Mouse (Mus musculus) cerebellum, adult 18-20 months (tissue): ENCODE data around the gene Llgl1.
A peak's percentile ranks its signal among the peaks of the same experiment; 100 is the strongest.

Source experiments
- DNase-seq, 2 experiments: peaks; one replicate each; pipeline ENCODE4 v3.0.0; 2021

Llgl1 gene

DNA sequence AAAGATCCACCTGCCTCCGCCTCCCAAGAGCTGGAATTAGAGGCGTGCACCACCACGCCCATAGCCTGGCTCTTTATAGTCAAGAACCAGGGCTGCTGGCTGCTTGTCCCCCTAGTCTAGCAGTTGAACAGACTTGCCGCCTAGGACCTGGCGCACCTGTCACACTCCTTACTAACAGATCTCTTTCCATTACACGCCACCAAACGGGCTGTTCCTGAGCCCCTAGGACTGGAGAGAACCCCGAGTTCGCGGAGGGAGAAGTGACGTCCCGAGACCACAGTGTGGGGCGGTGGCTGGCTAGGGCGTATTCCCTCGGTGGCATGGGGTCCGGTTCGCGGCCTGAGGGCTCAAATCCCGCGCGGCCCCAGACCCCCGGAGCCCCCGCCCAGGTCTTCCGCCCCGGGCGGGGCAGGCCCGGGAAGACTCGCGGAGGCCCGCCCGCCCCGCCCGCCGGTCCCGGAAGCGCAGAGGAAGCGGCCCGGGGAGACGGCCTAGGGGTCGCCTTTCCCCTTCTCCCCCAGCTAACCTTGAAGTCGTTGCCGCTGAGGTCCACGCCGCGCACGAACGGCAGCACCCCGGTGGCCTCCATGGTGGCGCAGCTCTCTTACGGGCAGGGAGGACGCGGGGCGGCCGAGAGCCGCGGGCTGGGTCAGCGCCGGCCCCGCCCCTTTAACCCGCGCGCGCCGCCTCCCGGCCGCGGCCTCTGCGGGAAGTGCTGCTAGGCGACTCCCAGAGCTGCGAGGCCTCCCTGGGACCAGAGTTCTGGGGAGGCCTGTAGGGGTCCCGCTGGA, 27.3 kb downstream of the Llgl1 start, which contains the start of gene Flii:
Gene Flii (minus strand): TSS at position 663 of the 791 bp plus-strand sequence.
- DNase-seq, result peak; percentile 81 to 90

DNA sequence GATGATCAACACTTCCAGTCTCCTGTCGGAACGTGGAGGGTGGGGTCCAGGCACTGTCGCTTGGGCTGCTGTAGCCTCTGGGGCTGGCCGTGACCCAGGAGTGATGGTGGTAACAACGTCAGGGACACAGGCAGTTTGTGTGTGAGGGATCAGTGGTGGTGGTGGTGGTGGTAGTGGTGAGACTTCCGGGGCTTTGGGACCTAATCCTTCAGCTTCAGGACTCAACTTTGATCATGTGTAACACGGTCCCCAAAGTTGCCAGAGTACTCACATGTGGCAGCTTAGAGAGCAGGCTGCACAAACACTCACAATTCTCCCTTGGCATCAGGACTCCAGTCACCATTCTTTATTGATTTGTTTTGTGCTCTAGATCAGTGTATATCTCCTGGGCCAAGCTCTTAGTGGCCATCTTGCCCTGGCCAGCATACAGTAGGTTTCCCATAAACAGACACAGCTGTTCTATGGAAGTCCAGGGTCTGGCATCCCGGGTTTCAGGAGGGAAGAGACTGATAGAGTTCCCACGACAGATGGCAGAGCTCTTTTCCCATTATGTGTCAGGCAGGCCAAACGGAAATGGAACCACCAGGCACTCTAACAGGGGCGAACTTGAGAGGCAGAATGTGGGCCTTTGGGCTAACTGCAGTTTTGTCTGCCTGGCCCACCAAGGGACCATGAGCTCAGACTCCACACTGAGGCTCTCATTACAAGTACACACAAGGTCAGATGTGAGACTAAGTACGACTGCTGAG, 28.0 kb downstream of the Llgl1 start:
- peak in 1 of 2 experiments; percentile 23 for DNase-seq

DNA sequence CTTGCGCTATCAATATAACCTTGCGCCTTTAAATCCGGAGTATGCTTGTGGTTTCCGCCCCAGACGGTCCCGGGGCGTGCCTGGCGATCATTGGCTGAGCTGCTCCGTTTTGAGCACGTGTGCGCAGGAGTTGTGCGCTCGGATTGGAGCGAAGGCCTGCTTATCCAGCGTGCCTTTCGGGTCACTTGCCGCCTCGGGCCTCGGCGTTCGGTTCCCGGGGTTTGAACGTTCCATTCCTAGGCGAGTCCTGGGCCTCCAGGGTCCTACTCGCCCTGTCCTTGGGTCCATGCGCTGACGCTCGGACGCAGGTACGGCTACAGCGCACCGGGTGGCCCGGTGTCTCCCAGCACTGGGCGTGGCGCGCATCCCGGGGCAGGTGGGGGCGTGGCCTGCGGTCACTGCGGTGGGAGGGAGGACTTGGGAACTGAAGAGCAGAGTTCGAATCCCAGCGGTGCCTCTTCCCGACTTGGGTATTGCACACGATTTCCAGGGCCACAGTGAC, 28.8 kb downstream of the Llgl1 start, which contains the start of gene Mief2:
Gene Mief2 (plus strand): TSS at position 139 of the 502 bp plus-strand sequence.
- DNase-seq, result peak; percentile 94 to 97

DNA sequence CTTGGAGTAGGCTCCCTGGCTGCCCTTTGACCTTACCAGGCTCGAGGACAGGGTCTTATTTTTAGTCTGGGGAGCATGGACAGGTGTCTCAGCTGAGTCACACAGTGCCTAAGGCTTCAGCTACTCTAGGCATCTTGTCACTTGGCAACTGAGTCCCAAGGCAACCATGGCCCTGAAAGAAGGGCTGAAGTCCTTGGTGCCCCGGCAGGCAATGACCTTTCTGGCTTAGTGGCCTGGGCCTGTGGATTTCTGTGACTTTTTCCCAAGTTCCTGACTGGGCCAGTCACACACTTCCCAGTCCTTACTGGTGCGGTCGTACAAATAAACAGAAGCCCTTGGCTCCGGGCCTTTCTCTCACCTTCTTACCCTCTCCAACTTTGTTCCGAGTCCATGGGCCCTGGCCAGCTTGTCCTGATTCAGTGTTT, 29.7 kb downstream of the Llgl1 start:
- DNase-seq, result no peak

DNA sequence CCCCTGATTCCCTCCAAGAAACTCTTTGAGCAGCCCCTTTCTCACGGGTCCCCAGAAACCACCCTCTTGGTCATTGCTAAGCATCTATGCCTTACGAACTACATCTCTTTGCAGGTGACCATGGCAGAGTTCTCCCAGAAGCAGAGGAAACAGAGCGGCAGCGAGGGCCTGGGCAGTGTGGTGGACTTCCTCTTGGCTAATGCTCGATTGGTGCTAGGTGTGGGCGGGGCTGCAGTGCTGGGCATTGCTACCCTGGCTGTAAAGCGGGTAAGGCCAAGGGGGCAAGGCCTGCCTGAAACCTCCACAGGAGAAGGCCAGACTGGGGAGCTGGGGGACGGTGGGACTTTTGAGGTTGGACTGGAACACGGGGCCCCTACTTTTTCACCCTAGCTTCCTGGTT, 30.6 kb downstream of the Llgl1 start:
- DNase-seq, result no peak

DNA sequence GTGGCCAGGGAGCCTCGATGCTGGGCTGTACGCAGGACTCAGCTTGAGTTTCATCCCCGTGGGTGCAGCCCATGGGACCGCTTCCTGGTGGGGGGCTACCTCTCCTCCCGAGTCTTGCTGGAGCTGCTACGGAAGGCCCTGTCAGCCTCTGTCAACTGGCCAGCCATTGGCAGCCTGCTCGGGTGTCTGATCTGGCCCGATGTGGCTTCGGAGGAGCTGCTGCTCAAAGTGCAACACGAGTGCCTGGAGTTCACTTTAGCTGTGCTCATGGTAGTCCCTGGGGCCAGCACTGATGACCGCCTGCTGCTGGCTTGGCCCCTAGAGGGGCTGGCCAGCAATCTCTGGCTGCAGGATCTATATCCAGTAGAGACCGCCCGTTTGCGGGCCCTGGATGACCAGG, 31.7 kb downstream of the Llgl1 start:
- no peak for DNase-seq

DNA sequence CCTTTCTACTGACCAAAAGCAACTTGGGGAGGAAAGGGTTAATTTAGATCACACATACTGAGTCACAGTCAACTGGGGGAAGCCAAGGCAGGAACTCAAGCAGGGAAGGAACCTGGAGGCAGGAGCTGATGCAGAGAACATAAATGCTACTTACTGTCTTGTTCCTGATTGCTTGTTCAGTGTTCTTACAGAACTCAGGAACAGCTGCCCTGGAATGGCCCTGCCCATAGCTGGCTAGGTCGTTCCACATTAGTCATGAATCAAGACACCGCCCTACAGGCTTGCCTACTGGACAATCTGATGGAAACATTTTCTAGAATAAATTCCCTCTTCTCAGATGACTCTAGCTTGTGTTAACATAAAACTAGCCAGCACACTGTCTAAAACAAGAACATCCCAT, 34.7 kb downstream of the Llgl1 start:
- no peak for DNase-seq

DNA sequence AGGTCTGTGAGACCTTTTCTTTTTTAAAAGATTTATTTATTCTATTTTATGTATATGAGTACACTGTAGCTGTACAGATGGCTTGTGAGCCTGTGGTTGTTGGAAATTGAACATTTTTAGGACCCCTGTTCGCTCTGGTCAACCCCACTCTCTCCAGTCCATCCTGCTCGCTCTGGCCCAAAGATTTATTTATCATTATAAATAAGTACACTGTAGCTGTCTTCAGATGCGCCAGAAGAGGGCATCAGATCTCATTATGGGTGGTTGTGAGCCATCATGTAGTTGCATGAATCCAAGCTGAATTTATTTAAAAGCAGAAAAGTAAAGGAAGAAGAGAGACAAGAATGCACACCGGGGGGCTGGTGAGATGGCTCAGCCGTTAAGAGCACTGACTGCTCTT, 35.7 kb downstream of the Llgl1 start:
- no peak for DNase-seq

DNA sequence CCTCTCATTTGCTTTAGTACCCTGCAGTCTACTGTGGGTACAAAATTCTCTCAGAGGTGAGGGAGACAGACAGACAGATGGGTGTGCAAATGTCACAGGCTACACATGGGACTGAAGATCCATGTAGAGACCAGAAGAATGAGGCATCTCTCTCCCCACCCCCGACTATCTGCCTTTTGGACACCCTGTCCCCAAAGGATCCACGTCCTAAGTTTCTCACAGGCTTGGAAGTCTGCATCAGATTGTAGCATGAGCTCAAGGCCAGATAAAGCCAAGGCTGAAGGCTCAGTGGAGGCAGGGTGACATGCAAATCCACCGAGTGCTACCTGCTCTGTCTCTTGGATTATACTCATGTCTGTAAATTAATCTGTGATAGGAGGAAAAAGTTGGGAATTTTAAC, 37.0 kb downstream of the Llgl1 start:
- no peak for DNase-seq

DNA sequence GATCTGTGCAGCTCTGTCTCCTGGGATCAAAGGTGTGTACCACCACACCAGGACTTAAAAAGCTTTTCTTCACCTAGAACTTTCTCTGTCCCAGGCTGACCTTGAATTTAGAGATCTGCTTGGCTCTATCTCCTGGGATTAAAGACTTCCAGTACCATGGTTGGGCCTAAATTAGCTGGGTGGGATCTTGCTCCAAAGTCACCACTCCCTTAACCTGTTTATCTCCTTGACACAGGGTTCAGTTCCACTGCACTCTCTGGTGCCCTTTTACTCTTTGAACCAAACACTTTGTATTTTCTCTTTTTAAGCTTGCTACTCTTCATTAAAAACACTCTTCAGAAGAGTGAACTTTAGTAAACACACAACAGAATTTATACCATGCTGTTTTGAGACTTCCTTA, 37.9 kb downstream of the Llgl1 start:
- DNase-seq, result no peak

DNA sequence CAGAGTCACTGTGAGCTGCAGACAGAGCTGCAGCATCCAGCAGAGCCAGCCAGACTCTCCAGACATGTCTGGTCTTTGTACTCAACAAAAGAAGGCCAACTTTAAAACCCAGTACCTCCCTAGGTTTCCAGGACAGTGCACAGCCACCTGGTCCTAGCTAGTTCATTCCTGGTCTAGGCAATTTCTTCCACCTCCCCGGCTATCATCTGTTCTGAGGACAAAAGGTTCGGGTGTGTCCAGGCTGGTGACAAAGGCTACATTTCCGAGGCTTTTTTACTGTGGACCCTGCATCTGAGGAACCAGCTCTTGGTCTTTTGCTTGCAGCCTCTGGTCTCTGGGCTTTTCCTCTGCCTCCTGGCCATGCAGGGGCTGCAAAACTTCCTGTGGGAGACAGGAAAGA, 40.8 kb downstream of the Llgl1 start:
- DNase-seq, result no peak

DNA sequence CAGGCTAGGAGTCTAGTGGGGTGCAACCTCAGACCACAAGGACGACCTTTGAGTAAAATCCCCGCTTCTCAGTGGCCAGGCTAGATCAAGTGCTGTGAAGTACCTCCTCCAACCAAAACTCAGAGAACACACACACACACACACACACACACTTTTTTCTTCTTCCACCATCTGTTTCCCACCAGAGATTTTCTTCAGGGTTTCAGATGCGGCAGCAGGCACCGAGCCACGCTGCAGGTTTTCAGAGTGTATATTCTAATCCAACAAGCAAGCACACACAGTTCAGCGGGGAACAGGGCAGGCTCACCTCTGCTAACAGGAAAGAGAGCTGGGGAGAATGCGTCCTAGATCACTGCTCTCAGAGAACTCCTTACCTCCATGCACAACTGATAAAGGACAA, 56.0 kb downstream of the Llgl1 start:
- no peak for DNase-seq

DNA sequence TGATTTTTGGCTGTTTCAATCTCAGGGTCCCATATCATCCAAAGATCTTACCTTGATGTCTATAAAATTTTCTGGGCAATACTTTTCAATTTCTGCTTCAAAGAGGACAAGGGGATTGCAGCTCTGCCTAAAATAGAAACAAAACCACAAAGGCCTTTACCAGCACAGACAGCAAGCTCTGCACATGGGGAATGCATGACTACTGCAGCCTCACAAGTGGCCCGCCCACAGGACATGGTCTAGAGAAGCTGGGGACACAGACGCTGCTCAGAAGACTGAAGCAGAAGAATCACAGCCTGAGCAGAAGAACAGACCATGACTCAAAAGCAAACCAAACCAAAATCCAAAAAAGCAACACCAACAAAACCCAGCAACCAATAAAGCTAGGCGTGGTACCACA, 62.2 kb downstream of the Llgl1 start:
- DNase-seq, result no peak
